Mouse (Mus musculus) kidney, adult 9 months (tissue): ENCODE data around the gene Col18a1.

Source experiments
- DNase-seq: peaks from one replicate; pipeline ENCODE4 v3.0.0; 2022

The Col18a1 gene

GRCm38 (mm10) chr10:77180110-77180509, 13.8 kb upstream of the Col18a1 start:
- DNase-seq = no peak

GRCm38 (mm10) chr10:77178691-77179090, 12.3 kb upstream of the Col18a1 start:
- DNase-seq = no peak

- no peak for DNase-seq
Observed at GRCm38 (mm10) chr10:77170400-77170799, 4.1 kb upstream of the Col18a1 start.

- peak; percentile 66 for DNase-seq
Observed at GRCm38 (mm10) chr10:77165318-77165945, 916 bp downstream of the Col18a1 start.

GRCm38 (mm10) chr10:77164437-77165052, 1.8 kb downstream of the Col18a1 start:
- DNase-seq = no peak

GRCm38 (mm10) chr10:77164041-77164436, 2.3 kb downstream of the Col18a1 start:
- no peak for DNase-seq

- no peak for DNase-seq
Observed at GRCm38 (mm10) chr10:77163392-77163977, 2.9 kb downstream of the Col18a1 start.

- DNase-seq = no peak
Observed at GRCm38 (mm10) chr10:77159573-77159972, 6.8 kb downstream of the Col18a1 start.

GRCm38 (mm10) chr10:77158948-77159347, 7.4 kb downstream of the Col18a1 start:
- DNase-seq = no peak

- DNase-seq = no peak
Observed at GRCm38 (mm10) chr10:77157245-77158019, 8.9 kb downstream of the Col18a1 start.

GRCm38 (mm10) chr10:77152178-77152621, 14.1 kb downstream of the Col18a1 start:
- peak; percentile 82 for DNase-seq

- peak; percentile 62 for DNase-seq
Observed at GRCm38 (mm10) chr10:77151551-77152002, 14.8 kb downstream of the Col18a1 start.

GRCm38 (mm10) chr10:77150947-77151521, 15.3 kb downstream of the Col18a1 start:
- peak; percentile 28 for DNase-seq

GRCm38 (mm10) chr10:77150016-77150415, 16.3 kb downstream of the Col18a1 start:
- DNase-seq = no peak

- no peak for DNase-seq
Observed at GRCm38 (mm10) chr10:77147545-77147944, 18.8 kb downstream of the Col18a1 start.

GRCm38 (mm10) chr10:77146901-77147463, 19.4 kb downstream of the Col18a1 start:
- peak; percentile 97 for DNase-seq

- DNase-seq = no peak
Observed at GRCm38 (mm10) chr10:77145946-77146345, 20.4 kb downstream of the Col18a1 start.

GRCm38 (mm10) chr10:77144372-77144771, 22.0 kb downstream of the Col18a1 start:
- peak; percentile 70 for DNase-seq

- DNase-seq = peak; percentile 93
Observed at GRCm38 (mm10) chr10:77142328-77142727, 24.0 kb downstream of the Col18a1 start.

- DNase-seq = no peak
Observed at GRCm38 (mm10) chr10:77138304-77138703, 28.0 kb downstream of the Col18a1 start.

GRCm38 (mm10) chr10:77136205-77136604, 30.1 kb downstream of the Col18a1 start:
- no peak for DNase-seq

- DNase-seq = no peak
Observed at GRCm38 (mm10) chr10:77135274-77135829, 31.0 kb downstream of the Col18a1 start.
